Mouse (Mus musculus) intestine, embryonic 16.5 days (tissue): ENCODE results near the gene Lpar1. TPM values are rescaled to one million over a fixed set of nuclear protein-coding genes. Genes with fewer than 3 reads are reported as not detected.
A peak's percentile ranks its signal among the peaks of the same experiment; 100 is the strongest.

Experiments used
- ATAC-seq: fragments of 200-750 bp; cut with Nextera tagmentation; 2 replicates; pipeline ENCODE4 v1.8.0; 2017; ENCODE audit warnings: moderate TSS enrichment, moderate library complexity
- H3K27ac ChIP-seq: fragments of 300-500 bp; sonication (generic); 2 replicates; pipeline ENCODE4 v1.5.1; 2014; ENCODE audit warnings: mild to moderate bottlenecking, low read length
- H3K27me3 ChIP-seq: fragments of 300-500 bp; sonication (generic); replicated peaks from 2 replicates; pipeline ENCODE4 v1.6.1; 2014; ENCODE audit warnings: low read length, control low read depth, mixed read lengths; ENCODE audit not compliant: control insufficient read depth, insufficient read depth
- H3K36me3 ChIP-seq: fragments of 300-500 bp; sonication (generic); 2 replicates; pipeline ENCODE4 v1.6.1; 2014; ENCODE audit warnings: low read length, control low read depth; ENCODE audit not compliant: control insufficient read depth, insufficient read depth
- H3K4me1 ChIP-seq: fragments of 300-500 bp; sonication (generic); 2 replicates; pipeline ENCODE4 v1.6.1; 2014; ENCODE audit warnings: low read length, control low read depth, mixed read lengths; ENCODE audit not compliant: control insufficient read depth, insufficient read depth
- H3K4me2 ChIP-seq: fragments of 300-500 bp; sonication (generic); 2 replicates; pipeline ENCODE4 v1.6.1; 2014; ENCODE audit warnings: low read depth, low read length, control low read depth
- H3K4me3 ChIP-seq: fragments of 300-500 bp; sonication (generic); 2 replicates; pipeline ENCODE4 v1.5.1; 2014; ENCODE audit warnings: mild to moderate bottlenecking, low read length
- H3K9ac ChIP-seq: fragments of 300-500 bp; sonication (generic); 2 replicates; pipeline ENCODE4 v1.6.1; 2014; ENCODE audit warnings: low read depth, low read length
- H3K9me3 ChIP-seq: fragments of 300-500 bp; sonication (generic); 2 replicates; pipeline ENCODE4 v1.6.1; 2016; ENCODE audit warnings: low read length, control low read depth; ENCODE audit not compliant: control insufficient read depth
- WGBS: fragments of 180-500 bp; shearing (Covaris S2); extraction: QIAGEN DNeasy Blood & Tissue Kit; methylation state at CpG from one replicate; pipeline ENCODE4 v1.1.7; 2014; 5-methylcytosine and 5-hydroxymethylcytosine counted together
- polyA plus RNA-seq: library from polyadenylated mRNA; unstranded; fragments of >200 nt; fragmentation: Nextera tagmentation; extraction: Ambion mirVana; gene quantifications from 2 replicates; pipeline ENCODE4 v1.2.1, GENCODE M21; 2015

Gene Lpar1
- 53.4 and 54.1 TPM in 2 replicates for polyA plus RNA-seq

DNA sequence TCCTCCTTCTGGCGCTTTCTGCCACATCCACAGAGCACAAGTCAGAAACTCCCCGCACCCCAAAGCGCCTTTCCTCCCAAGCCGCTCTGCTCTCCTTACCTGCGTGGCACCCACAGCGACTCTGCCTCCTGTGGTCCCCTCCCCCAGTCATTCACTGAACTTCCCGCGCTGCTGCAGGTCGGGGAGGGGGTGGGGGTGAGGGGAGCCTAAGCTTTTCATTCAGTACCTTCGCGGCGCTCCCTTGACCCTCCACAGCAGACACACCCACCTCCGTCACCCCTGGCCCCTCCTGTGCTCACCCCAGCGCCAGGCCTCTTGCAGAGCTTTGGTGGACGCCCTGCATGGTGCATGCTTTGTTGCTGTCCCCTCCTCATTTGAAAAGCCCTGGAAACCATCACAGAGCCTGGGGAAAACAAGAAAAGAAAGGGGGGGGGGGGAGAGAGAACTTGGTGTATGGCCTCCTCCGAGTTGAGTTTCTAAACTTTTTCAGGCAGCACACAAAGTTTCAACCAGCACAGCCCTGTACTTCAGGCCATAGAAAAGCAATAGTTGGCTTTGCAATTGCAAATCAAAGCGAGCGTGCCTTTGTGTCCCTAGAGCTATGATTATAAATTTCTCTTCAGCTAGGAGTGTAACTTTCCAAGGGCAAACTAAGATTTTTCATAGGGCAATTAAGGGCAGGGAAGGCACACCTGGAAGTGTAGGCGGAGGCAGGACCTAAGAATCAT is at the start of gene Lpar1:
Lpar1 (minus strand) TSS at position 268 of the 728 bp plus-strand sequence.
- 7% methylated on average over 19 of the region's 19 CpGs for whole genome bisulfite sequencing
- Histone ChIP-seq H3K36me3 (no peaks in the 10 kb centered on the region), H3K4me2 (peak within 1 kb of the TSS; percentile 79), H3K9me3 (no peaks in the 10 kb centered on the region), H3K4me1 (peaks cover 15% of the 10 kb centered on the region; the same call in 1 of the 2 replicates), H3K9ac (peak within 1 kb of the TSS; percentile 91), H3K27me3 (no peaks in the 10 kb centered on the region), H3K27ac (peak within 1 kb of the TSS; percentile 94), H3K4me3 (peak within 1 kb of the TSS; percentile 79)
- ATAC-seq = peak; percentile 63

DNA sequence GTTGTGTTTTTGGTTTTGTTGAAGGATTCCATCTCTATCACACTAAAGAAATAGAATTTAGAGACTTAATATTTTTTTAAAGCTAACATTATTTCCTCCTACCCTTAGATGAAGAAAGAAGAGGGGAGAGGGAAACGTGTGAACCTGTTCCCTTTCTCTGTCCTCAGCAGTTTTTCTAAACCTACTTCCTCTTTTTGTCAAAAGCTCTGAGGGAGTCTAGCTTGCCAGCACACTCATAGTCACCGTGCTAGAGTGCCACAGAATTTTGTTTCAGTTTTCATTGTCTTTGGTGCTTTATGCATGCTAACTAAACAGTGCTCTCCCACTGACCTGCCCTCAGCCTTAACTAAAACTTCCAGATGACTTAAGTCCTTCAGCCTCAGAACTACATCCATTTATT is 32.2 kb upstream of the Lpar1 start:
- Histone ChIP-seq H3K9ac (no peak overlapping the region), H3K27me3 (no peaks in the 10 kb centered on the region), H3K27ac (no peak overlapping the region), H3K36me3 (no peaks in the 10 kb centered on the region), H3K4me1 (no peaks in the 10 kb centered on the region), H3K4me2 (no peak overlapping the region), H3K4me3 (no peak overlapping the region), H3K9me3 (no peaks in the 10 kb centered on the region)
- 36% methylated on average over 2 of the region's 2 CpGs for WGBS
- ATAC-seq = no peak

DNA sequence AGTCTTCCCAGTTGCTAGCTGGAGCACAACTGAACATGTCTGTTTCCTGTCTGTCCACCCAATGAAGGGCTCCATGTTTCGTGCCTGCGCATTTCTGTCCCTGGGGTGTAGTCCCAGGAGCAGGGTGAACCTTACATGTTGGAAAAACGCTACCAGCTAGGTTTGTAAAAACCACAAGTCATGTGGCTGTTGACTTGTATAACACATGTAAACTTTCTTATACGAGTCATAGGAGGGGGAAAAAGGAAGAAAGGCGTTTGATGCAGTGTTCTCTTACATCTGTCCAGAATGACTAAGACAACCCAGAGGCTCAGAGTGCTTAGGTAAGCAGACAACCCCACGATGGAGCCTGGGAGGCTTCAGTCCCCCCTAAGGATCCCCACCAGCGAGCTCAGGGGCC is 27.5 kb upstream of the Lpar1 start:
- no peak for ATAC-seq
- Histone ChIP-seq H3K27ac (no peak overlapping the region), H3K4me2 (no peak overlapping the region), H3K4me1 (no peaks in the 10 kb centered on the region), H3K27me3 (no peaks in the 10 kb centered on the region), H3K4me3 (no peak overlapping the region), H3K36me3 (no peaks in the 10 kb centered on the region), H3K9me3 (no peaks in the 10 kb centered on the region), H3K9ac (no peak overlapping the region)
- WGBS = 72% methylated on average over 7 of the region's 7 CpGs

DNA sequence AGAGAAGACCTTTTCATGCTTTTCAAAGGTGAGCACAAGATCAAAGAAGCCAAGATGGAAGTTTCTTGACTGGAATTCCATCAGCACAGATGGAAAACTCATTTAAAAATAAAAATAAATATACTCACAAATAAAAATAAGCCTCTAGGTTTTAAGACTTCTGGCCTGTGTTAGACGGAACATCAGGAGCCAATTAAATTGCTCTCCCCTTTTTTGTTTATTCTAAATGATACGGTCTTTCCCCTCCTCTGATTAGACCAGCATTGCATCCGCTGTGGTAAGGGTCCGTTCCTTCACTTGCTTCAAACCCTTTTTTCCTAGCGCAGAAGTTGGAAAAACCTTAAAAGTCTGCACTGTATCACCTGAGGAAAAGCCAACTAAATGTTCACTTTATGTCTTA is 26.8 kb upstream of the Lpar1 start:
- 81% methylated on average over 5 of the region's 5 CpGs for WGBS
- H3K9ac ChIP-seq = no peak overlapping the region
- H3K4me2 ChIP-seq = no peak overlapping the region
- no peaks in the 10 kb centered on the region for H3K4me1 ChIP-seq
- H3K27ac ChIP-seq = no peak overlapping the region
- no peaks in the 10 kb centered on the region for H3K9me3 ChIP-seq
- ATAC-seq = no peak
- H3K4me3 ChIP-seq = no peak overlapping the region
- H3K27me3 ChIP-seq = no peaks in the 10 kb centered on the region
- no peaks in the 10 kb centered on the region for H3K36me3 ChIP-seq

DNA sequence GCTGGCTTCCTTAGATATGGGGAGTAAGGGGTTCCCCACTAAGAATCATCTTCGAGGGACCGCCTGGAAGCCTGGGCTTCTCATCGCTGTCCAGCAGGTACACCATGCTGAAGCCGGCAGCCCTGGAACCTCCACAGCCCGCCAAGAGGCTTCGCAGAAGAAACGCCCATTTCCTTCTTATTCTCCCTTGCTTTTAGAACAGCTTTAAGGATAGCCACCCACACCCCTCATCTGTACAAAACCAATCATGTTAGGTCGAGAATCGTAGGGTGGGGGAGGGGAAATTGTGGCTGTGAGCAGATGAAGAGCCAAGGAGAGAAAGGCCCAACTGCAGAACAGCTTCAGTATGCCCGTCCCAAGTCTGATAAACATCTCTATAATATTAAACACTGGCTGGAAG is 26.4 kb upstream of the Lpar1 start:
- H3K4me3 ChIP-seq = no peak overlapping the region
- H3K27me3 ChIP-seq = no peaks in the 10 kb centered on the region
- H3K4me1 ChIP-seq = no peaks in the 10 kb centered on the region
- no peaks in the 10 kb centered on the region for H3K36me3 ChIP-seq
- no peak overlapping the region for H3K27ac ChIP-seq
- no peak for ATAC-seq
- 70% methylated on average over 10 of the region's 10 CpGs for WGBS
- no peaks in the 10 kb centered on the region for H3K9me3 ChIP-seq
- H3K9ac ChIP-seq = no peak overlapping the region
- no peak overlapping the region for H3K4me2 ChIP-seq

DNA sequence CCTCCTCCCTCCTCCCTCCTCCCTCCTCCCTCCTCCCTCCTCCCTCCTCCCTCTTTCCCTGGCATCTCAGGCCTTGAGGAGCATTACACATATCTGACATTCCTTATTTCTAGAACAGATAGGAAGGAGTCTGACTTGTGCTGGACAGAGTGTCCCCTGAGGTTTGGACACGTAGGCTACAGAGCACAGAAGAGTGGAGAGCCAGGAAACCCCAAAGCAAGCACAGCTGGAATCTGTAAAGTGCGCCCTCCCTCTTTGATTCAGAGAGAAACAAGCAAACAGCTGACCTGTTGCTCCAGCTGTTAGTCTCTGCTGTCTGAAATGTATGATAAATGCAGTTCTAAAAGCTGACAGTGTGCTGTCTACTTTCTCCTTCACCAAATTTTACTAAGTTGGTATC is 24.8 kb upstream of the Lpar1 start:
- no peaks in the 10 kb centered on the region for H3K9me3 ChIP-seq
- H3K4me2 ChIP-seq = no peak overlapping the region
- H3K4me1 ChIP-seq = no peaks in the 10 kb centered on the region
- H3K27ac ChIP-seq = no peak overlapping the region
- peak; percentile 76 for ATAC-seq
- WGBS = 26% methylated on average over 2 of the region's 2 CpGs
- H3K9ac ChIP-seq = no peak overlapping the region
- H3K27me3 ChIP-seq = no peaks in the 10 kb centered on the region
- no peaks in the 10 kb centered on the region for H3K36me3 ChIP-seq
- no peak overlapping the region for H3K4me3 ChIP-seq

DNA sequence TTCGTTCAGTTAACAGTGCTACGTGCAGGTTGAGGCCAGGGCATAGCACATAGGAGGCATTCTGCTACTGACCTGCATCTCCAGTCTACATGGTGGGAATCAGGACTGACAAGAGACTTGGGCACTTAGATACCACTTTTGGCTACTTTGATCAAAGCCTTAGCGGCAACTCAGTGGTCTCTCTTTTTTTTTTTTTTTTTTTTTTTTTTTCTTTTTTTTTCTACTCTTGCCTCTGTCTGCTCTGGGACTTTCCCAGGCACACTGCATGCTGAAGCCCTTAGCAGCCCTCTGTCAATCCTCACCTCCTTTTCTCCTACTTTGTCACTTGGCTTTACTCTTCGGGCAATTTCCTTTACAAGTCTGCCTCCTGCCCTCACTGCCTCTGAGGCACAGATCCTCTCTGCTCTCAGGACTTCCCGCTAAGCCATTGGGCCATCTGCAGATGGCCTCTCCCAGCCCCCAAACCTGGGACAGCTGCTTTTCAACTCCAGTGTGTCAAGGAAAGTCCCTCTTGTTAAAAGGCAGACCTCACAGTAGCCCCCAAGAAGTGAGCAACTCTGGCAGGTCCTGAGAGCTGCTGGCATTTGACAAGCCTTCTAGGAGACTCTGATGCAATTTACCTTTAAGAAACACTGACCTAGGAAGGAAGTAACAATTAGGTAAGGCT is 23.8 kb upstream of the Lpar1 start:
- Histone ChIP-seq H3K27ac (no peak overlapping the region), H3K4me2 (no peak overlapping the region), H3K4me3 (no peak overlapping the region), H3K36me3 (no peaks in the 10 kb centered on the region), H3K27me3 (no peaks in the 10 kb centered on the region), H3K4me1 (no peaks in the 10 kb centered on the region), H3K9ac (no peak overlapping the region), H3K9me3 (no peaks in the 10 kb centered on the region)
- no peak for ATAC-seq
- 55% methylated on average over 5 of the region's 5 CpGs for WGBS

DNA sequence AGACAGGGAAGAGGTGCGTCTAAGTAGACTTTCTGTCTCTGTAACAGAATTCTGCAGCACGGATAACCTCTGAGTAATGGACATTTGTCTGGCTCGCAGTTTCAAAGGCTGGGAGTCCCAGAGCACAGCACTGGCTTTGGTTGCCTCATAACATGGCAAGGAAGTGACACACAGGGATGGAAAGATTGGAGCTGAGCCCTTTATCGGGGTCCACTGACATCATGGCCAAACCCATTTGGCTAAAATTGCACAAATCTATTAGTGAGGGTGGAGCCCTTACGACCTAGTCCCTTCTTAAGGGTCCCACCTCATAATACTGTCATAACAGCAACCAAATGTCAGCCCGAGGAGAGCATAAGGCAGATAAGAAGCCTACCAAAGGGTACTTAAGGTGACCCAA is 22.1 kb upstream of the Lpar1 start:
- 84% methylated on average over 6 of the region's 6 CpGs for whole genome bisulfite sequencing
- Histone ChIP-seq H3K27ac (no peak overlapping the region), H3K9ac (no peak overlapping the region), H3K9me3 (no peaks in the 10 kb centered on the region), H3K27me3 (no peaks in the 10 kb centered on the region), H3K36me3 (no peaks in the 10 kb centered on the region), H3K4me2 (no peak overlapping the region), H3K4me1 (no peaks in the 10 kb centered on the region), H3K4me3 (no peak overlapping the region)
- ATAC-seq = no peak

DNA sequence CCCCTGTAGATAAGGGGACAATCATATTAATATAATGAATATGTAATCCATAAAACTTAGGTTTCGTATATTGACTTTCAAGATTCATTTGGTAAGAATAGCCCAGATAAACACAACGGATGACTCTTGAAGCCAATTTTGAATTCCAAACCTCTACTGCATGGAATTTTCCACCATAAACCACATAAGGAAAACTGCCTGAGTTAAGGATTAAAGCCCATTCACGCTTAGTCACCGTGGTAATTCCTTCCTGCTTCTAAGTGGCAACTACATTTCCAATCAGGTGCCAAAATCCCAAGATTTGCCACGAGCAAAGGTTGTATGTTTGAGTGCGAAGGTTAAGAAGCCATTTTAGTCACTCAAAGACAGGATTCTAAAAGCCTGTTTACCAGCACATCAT is 20.3 kb upstream of the Lpar1 start:
- Histone ChIP-seq H3K27me3 (no peaks in the 10 kb centered on the region), H3K9me3 (no peaks in the 10 kb centered on the region), H3K4me1 (no peaks in the 10 kb centered on the region), H3K4me3 (no peak overlapping the region), H3K27ac (no peak overlapping the region), H3K4me2 (no peak overlapping the region), H3K9ac (no peak overlapping the region), H3K36me3 (no peaks in the 10 kb centered on the region)
- ATAC-seq = no peak
- 80% methylated on average over 6 of the region's 6 CpGs for WGBS
